Mouse (Mus musculus) embryo, embryonic 11.5 days (tissue): ENCODE data around the gene Usp2.
"Not testable (repeated sequence)": the region's sequence is repeated elsewhere in the genome, so short reads cannot be mapped to it uniquely, and the experiment has no call there.

Experiments used
- DNase-seq: peaks from one replicate; pipeline ENCODE4 v3.0.0-alpha.2; 2012; ENCODE audit warnings: low read depth, low spot score

Usp2 gene

DNA sequence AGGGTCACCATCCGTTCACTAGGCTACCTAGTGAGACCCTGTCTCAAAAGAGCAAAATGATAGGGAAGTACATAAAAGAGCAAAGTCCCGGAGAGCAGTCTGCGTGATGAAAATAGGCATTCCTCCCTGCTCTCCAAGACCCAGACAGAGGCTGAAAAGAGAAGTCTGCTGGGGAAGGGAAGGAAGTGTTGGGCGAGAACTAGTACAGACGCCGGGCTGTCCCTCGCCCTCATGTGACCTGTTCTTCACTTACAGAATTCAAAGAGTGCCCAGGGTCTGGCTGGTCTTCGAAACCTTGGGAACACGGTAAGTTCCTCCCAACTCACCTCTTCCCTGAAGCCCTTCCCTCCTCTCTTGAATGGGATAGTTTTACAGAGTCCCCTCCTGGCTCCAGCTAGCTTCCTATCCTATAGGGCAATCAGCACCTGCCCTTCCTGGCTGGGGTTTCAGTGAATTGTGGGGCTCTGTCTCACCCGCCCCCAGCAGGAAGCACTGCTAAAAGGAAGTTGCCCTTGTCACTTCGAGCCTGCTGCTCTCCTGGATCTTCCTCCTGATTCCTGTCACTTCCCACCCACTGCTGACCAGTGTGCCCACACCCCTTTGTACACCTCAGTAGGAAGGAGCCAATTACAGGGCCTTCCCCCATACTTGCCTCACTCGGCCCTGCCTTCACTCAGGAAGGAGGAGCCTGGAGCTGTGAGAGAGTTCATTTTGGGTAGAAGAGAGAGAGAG is 22.2 kb downstream of the Usp2 start:
- DNase-seq: no peak

DNA sequence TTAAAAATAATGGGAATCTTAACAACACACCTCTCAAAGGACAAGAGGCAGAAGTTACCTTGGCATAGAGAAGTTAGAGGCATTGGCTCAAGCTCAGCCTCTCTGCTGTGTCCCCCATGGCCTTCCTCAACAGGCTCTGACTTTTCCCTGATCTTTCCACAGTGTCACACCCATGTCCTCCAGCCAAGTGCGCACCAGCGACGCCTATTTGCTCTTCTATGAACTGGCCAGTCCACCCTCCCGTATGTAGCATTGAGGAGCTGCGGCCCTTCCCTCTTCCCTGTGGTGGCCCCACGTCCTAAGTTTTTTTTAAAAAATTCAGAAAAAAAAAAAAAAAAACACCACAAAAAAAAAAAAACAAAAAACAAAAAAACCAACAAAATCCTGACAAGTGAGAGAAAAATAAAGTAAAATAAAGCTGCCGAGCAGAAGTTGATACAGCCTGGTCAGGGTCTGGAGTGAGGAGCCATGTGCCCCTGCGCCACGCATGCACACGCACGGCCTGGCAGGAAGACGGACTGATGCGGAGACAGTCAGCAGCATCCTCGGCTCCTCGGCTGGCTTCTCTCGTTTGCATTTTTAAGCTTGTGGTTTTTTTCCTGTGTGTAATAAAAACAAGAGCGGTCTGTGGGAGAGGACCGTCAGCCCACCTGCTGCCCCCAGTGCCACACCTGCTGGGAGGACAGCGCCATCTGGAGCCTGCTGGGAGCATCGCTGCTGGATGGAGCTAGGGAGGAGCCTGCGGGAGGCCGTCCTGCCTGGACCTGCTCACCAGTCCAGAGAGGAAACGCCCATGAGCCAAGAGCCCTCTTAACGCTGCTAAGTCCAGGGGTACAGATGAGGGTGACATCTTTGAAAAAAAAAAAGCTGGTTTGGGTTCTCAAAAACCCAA is 27.0 kb downstream of the Usp2 start:
- peak; percentile 45 for DNase-seq

DNA sequence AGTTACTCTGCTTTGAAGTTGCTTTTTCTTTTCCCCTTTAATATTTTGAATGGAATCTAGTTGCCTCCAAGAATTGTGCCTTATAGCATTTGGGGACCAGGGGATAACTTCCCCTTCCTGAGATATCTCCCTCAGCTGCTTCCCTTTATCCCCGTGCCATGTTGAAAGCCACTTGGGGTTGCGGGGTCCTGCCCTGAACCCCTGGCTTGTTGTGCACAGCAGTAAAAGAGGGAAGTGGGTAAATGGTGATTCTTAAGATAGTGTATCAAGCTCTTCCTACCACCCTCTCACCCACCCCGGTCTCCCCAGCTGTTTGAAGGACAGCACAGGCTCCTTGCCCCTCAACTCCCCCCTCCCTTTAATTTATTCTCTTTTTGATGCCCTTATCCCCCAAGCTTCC is 27.9 kb downstream of the Usp2 start:
- no peak for DNase-seq

DNA sequence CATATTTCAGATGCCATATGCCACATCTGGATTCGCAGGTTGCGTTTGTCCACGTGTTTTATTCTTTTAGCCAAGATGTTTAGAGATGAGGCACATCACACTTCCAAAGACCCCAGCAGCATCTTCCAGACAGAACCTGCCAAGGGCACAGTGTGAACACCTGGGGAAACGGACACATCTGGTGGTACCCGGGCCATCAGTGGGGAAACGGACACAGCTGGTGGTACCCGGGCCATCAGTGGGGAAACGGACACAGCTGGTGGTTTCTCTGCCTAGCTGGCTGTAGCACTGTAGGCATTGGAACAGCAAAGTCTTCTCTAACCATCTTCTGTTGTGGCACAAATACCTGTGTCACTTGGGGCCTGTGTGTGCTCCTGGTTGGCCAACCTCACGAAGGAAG is 29.0 kb downstream of the Usp2 start:
- DNase-seq: no peak

DNA sequence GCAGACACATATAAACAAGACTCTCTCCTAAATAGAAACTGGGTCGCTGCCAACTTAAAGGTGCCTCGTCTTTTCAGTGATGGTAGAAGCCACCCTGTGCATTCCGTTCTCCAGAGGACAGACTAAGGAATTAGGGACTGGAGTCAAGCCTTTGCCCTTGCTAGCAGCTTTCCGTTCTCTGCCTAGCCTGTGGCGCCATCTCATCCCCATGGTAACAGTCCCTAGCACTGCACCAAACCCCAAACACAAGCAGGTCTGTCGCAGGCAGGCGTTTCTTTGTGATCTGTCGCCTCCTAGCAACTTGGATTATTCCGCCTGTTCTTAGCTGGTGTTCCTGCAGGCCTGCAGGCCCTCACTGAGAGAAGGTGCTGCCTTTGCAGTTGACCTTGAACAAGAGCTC is 29.7 kb downstream of the Usp2 start:
- no peak for DNase-seq

DNA sequence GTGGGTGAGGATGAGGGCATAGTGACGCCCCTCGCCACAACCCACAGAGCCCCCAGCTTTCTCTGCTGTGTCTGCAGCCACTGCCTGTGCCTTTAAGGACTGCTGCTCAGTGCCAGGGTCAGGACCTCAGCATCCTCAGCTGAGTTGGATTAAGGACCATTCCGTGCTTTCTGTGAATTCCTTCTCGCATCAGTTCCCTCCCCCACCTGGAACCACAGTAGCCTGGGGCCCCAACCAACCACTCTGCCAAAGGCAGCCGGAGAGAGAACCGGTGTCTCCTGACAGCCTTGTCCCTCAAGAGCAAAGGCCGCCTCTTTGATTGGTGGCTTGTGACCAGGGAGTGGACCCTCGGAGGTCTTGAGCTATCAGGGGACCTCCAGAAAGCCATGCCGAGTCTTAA is 34.7 kb downstream of the Usp2 start, which contains the start of gene Mfrp:
Gene Mfrp (plus strand): TSS at position 240 of the 400 bp plus-strand sequence.
- no peak for DNase-seq

DNA sequence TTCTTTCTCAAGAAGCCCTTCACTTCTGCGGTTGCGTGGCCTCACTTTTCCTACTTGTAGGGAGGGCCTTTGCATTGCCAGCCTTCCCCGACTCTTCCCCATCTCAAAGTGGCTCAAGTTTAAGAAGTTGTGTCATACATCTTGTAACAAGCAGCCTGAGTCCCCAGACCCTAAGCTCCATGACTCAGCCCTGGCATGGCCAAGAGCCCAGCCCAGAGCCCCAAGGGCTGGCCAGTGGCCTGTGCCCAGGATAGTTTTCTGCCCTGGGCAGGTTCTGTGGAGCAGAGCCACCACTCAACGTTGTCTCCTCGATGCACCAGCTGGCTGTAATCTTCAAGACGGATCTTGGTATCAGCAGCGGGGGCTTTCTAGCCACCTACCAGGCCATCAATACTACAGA is 38.1 kb downstream of the Usp2 start:
- DNase-seq: no peak

DNA sequence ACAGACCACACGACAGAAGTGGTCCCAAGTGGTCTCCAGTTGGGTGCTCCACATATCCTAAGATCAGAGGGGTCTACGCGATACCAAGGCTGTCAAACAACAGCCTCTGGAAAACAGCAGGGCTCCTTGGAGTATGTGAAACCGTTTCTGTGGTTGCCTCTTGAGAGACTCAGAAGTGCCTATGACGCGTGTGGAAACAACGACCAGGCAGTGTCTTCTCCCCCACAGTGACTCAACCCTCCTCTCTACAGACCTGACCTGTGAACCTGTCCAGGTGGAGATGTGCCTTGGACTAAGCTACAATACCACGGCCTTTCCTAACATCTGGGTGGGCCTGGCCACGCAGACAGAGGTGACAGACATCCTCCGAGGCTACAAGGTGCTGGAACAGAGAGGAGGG is 39.0 kb downstream of the Usp2 start:
- DNase-seq: no peak

DNA sequence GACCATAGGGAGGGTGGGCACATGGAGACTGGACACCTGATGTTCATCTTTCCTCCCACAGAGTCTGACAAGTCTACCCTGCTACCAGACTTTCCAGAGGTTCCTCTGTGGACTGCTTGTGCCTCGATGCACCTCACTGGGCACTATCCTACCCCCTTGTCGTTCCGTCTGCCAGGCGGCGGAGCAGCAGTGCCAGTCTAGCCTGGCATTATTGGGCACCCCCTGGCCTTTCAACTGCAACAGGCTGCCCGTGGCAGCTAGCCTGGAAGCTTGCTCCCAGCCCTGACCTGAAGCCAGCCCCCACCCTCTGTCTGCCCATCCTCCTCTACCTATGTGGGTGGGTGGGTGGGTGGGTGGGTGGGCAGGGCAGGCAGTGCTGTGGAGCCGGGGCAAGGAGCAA is 39.4 kb downstream of the Usp2 start:
- no peak for DNase-seq

DNA sequence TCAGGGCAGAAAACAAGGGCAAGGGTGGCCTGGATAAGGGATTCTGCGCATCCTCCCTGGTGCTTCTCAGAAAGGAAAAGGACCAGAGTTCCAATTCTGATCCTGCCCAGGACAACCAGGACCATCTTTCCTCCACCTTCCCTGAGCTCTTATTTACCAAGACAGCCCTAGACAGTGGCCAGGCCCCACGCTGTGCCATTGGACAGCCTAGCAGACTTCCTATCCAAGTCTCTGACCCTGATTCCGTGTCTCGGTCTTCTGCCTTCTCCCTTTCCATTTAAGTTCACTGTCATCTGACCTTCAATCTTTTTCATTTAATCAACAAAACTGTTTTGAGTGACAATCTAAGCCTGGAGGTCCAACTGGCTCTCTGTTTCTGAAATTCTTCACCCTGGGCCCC is 39.8 kb downstream of the Usp2 start:
- no peak for DNase-seq

DNA sequence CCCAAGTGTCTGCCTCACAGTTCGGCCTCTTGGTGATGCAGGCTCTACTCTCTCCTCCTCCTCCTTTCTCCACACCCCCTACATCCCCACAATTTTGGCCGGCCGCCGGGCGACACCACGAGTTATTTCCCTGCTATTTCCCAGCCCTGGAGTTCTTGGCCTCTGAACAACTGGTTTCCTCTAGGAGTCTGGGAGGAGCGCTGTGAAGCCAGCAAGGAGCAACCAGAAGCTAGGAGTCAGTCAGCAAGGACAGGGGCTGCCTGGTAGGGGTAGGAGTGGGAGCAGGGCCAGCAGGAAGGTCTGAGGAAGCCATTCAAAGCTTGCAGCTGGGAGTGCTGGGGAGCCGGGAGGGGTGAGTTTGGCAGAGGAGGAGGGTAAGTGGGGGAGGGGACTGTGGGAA is 40.3 kb downstream of the Usp2 start, which contains the start of gene C1qtnf5:
Gene C1qtnf5 (plus strand): TSS at position 136 of the 400 bp plus-strand sequence.
- no peak for DNase-seq

DNA sequence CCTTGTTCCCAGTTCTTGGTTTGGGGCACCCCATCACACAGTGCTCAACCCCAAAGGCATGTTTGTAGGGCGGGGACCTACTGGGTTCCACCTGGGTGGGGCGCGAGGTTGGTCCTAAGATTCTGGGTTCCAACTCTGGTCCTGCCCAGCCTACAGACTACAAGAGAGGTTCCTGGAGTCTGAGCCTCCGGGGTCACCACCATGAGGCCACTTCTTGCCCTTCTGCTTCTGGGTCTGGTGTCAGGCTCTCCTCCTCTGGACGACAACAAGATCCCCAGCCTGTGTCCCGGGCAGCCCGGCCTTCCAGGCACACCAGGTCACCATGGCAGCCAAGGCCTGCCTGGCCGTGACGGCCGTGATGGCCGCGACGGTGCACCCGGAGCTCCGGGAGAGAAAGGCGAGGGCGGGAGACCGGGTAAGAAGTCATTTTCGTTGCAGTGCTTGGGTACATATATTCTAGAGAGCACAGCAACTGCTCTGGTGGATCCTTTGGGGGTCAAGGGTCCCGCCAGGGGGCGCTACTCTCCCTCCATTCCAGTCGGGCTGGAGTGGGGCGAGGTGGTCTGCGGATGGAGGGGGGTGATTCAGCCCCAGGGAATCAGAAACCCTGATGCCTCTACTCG is 40.8 kb downstream of the Usp2 start:
- no peak for DNase-seq

DNA sequence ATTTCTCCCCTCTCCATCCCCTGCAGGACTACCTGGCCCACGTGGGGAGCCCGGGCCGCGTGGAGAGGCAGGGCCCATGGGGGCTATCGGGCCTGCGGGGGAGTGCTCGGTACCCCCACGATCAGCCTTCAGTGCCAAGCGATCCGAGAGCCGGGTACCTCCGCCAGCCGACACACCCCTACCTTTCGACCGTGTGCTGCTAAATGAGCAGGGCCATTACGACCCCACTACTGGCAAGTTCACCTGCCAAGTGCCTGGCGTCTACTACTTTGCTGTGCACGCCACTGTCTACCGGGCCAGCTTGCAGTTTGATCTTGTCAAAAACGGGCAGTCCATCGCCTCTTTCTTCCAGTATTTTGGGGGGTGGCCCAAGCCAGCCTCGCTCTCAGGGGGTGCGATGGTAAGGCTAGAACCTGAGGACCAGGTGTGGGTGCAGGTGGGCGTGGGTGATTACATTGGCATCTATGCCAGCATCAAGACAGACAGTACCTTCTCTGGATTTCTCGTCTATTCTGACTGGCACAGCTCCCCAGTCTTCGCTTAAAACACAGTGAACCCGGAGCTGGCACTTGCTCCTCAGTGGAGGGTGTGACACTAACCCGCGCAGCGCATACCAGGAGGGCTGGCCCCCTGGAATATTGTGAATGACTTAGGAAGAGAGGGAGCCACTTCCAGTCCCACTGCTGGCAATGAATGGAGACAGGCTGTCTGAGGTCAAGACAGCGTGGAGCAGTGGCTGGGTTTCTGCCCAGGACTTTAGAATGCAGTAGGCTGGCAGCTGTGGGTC is 41.6 kb downstream of the Usp2 start:
- no peak for DNase-seq

DNA sequence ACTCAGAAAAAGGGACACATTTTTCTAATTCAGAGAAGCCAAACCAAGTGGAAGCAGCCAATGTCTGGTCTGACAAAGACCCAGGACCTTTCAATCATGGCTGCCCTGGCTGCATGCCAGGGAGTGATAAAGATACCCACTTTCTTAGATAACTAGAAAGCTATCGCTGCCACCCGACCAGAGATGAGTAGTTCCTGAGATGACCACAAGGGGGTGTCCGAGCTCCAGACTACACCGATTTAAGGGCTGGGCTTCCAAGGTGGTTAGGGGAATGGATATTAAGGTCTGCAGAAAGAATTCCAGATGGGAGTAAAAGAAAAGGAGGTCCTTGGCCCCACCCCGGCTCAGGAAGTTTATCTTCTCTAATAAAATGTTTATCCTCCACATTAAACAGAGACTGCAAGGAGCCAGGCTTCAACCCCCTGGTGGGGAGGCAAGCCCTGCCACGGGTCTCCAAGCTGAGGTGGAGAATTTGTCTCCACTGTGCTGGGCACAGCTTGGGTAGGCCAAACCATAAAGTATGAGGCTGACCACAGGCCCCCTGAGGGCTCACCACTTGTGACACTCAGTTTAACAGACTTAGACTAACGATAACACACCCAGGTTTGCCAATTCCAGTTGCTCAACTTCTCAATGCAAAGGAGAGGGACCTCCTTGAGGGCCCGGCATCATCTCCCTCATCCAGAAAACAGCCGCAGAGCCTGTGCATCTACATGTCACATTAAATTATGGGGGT is 42.7 kb downstream of the Usp2 start:
- no peak for DNase-seq

DNA sequence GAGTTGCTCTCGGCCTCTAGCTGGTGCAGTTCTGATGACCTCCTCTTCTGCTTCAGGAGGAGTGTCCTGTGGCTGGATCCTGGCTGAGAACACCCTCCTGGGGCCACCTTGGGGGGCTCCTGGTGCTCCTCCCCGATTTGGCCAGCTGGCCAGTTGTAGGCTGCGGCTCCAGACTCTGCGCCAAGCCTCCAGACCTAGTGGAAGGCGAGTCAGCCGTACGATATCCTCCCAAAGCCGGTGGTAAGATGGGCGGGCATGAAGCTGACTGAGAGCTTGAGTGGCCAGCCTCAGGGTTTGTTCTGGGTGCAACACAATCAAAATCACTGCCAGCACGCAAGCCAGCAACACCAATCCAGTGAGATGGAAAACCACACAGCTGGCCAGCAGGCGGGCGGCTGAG is 45.1 kb downstream of the Usp2 start:
- DNase-seq: not testable (repeated sequence)

DNA sequence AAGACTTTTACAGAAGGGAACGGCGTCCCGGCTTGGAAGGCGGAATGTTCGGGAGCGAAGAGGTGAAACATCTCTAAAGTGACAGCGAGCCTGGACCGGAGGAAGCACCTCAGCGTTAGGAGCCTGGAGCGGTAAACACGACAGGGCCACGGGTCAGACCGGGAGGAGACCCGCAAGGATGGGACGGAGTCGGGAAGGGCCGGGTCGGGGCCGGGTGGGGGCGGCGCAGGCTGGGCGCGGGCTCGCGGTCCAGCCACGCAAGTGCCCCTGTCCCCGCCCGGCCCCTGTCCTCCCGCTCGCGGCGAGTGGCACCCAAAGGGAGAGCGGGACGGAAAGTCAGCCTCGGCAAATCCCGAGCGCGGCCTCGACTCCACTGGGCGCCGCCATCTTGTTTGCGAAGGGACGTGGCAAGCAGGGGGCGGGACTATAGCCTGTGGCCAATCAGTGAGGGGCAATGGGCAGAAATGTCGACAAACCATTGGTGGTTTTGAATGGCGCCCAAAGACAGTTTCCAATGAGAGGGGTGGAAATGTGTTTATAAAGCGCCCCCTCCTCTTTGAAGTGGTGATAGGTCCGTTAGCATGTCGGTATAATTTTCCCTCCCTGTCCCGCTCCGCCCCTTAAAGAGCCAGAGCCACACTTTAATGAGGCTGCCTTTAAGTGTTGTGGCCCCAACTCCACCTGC is 46.4 kb downstream of the Usp2 start, which contains the start of the genes Gm49380 and Rnf26:
Gene Gm49380 (minus strand): TSS at position 396 of the 685 bp plus-strand sequence.
Gene Rnf26 (minus strand): TSS at position 413 of the 685 bp plus-strand sequence.
- peak; percentile 93 for DNase-seq

DNA sequence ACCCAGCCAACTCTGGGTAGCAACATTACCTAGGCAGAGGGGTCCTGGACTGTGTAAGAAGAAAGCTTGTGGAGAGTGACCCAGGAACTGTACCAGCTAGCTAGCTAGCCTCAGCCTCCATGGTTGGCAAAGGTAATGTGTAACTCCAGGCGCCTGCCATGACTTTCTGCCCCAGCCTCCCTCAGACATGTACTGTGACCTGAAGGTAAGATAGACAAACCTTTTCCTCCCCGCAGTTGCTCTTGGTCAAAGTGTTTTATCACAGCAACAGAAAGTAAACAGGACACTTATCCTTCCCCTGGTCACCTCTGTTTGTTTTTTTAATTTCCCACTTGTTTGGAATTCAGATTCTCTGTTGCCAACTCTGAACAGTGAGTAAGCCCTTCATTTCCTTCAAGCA is 47.6 kb downstream of the Usp2 start:
- no peak for DNase-seq

DNA sequence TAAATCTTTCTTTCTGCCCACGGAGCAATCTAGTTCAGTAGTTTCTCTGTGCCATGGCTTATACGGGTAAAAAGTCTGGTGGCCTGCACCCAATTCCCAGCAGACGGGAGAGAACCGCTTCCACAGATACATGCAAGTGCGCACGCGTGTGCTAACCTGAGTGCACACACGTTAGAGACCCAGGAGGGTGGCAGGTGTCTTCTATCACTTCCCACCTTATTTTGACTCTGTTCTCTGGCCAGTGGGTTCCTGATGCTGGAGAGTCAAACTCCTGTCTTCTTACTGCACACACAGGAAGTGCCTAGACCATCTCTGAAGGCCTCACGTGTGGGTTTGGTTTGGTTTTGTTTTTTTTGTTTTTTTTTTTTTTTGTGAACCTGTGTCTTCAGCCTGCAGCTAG is 48.8 kb downstream of the Usp2 start:
- no peak for DNase-seq

DNA sequence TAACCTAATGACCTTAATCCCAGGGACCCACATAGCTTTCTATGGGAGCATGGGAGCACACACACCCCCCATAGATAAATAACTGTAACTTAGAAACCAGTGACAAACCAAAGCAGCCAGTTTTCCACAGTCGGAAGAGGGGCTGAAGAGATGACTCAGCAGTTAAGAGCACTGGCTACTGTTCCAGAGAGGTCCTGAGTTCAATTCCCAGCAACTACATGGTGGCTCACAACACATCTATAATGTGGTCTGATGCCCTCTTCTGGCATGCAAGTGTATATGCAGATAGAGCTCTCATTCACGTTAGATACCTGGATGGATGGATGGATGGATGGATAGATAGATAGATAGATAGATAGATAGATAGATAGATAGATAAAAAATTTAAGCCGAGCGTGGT is 49.4 kb downstream of the Usp2 start:
- no peak for DNase-seq

DNA sequence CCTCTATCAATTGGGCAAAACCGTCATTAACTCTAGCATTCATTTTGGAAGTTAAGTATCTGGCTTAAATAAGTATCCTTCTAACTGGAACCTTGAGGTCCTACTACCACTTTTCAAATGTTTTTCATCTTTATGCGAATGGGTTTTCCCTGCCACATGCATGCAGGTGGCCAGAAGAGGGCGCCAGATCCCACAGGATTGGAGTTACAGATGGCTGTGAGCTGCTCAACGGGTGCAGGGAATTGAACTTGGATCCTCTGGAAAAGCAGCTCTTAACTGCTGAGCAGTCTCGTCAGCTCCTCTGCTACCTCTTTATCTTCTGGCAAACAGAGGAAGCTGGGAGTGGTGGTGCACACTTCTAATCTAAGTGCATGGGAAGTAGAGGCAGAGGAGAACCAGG is 52.2 kb downstream of the Usp2 start:
- DNase-seq: no peak
